Mouse (Mus musculus) liver, adult 2 months (tissue): Measurements from ENCODE around the gene Rnf216. TPM values are rescaled to one million over a fixed set of nuclear protein-coding genes. Genes with fewer than 3 reads are reported as not detected.

Source experiments
- DNase-seq: peaks from one replicate; pipeline ENCODE4 v3.0.0-alpha.2; 2011; ENCODE audit warnings: low read depth, low spot score; ENCODE audit errors: extremely low read depth
- H3K27ac ChIP-seq: fragments of 200-500 bp; replicated peaks from 2 replicates; pipeline ENCODE4 v1.5.1; 2012; ENCODE audit warnings: low read depth, mild to moderate bottlenecking, control low read depth, inconsistent platforms, low read length; ENCODE audit not compliant: insufficient read depth
- H3K27me3 ChIP-seq: fragments of 200-500 bp; 2 replicates; pipeline ENCODE4 v1.6.1; 2012; ENCODE audit warnings: mild to moderate bottlenecking, moderate library complexity, low read length, inconsistent platforms; ENCODE audit not compliant: control insufficient read depth, insufficient read depth
- H3K36me3 ChIP-seq: fragments of 200-500 bp; 2 replicates; pipeline ENCODE4 v1.6.1; 2012; ENCODE audit warnings: low read length, inconsistent platforms; ENCODE audit not compliant: control insufficient read depth, insufficient read depth
- H3K4me1 ChIP-seq: fragments of 200-500 bp; 2 replicates; pipeline ENCODE4 v1.6.1; 2011; ENCODE audit warnings: low read length; ENCODE audit not compliant: control insufficient read depth, insufficient read depth
- H3K4me3 ChIP-seq: fragments of 200-500 bp; 2 replicates; pipeline ENCODE4 v1.5.1; 2011; ENCODE audit warnings: low read depth, mild to moderate bottlenecking, control low read depth, low read length, moderate library complexity; ENCODE audit not compliant: insufficient read depth
- H3K79me2 ChIP-seq: fragments of 200-500 bp; 2 replicates; pipeline ENCODE4 v1.6.1; 2012; ENCODE audit warnings: inconsistent platforms, mild to moderate bottlenecking, low read length, moderate library complexity; ENCODE audit not compliant: control insufficient read depth, insufficient read depth
- H3K9ac ChIP-seq: fragments of 200-500 bp; 2 replicates; pipeline ENCODE4 v1.6.1; 2012; ENCODE audit warnings: low read depth, mild to moderate bottlenecking, control low read depth, inconsistent platforms, low read length
- CTCF ChIP-seq: fragments of 200-500 bp; IDR thresholded peaks from 2 replicates; pipeline ENCODE4 v1.5.1; 2011; ENCODE audit warnings: low read depth, low read length, control low read depth
- POLR2A ChIP-seq: fragments of 200-500 bp; IDR thresholded peaks from 2 replicates; pipeline ENCODE4 v1.6.1; 2011; ENCODE audit warnings: low read length, control low read depth; ENCODE audit not compliant: insufficient read depth; ENCODE audit errors: extremely low read depth
- WGBS: fragments of 180-500 bp; shearing (Covaris S2); methylation state at CpG from one replicate; pipeline ENCODE4 v1.1.7; 2018; 5-methylcytosine and 5-hydroxymethylcytosine counted together
- polyA plus RNA-seq: library from polyadenylated mRNA; depleted of rRNA; stranded (reverse); fragments of >200 nt; gene quantifications from 2 replicates; pipeline ENCODE4 v1.2.3, GENCODE M21; 2012
- total RNA-seq: library from RNA; depleted of rRNA; stranded (reverse); fragments of >200 nt; gene quantifications from 2 replicates; pipeline ENCODE4 v1.2.3, GENCODE M21; 2014

Gene Rnf216
- total and polyA plus RNA-seq, 2 experiments: 11.5 to 12.1 TPM

DNA sequence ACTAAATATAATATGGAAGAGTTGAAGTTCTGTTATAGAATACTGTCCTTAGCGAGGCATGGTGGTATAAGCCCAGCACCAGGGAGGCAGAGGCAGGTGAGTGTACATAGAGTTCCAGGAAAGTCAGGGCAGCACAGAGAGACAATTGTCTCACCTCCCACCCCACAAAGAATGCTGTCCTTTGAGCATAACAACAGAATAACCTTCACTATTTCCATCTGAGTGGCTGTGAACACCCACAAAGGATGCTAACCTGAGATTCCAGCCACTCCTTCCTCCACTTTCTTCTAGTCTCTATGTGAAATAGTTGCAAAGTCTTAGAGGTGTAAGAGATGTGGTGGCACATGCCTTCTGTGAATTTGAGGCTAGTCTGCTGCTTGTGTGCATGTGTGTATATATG is 89.8 kb downstream of the Rnf216 start:
- H3K79me2 ChIP-seq: no peaks in the 10 kb centered on the region
- H3K27ac ChIP-seq: no peak overlapping the region
- no peaks in the 10 kb centered on the region for H3K27me3 ChIP-seq
- no peak for DNase-seq
- peaks cover 31% of the 10 kb centered on the region for H3K36me3 ChIP-seq
- no peak overlapping the region for H3K9ac ChIP-seq
- no peak overlapping the region for H3K4me3 ChIP-seq
- no peak for TF ChIP-seq POLR2A
- no peak for TF ChIP-seq CTCF
- H3K4me1 ChIP-seq: no peaks in the 10 kb centered on the region
- 94% methylated on average over 1 of the region's 1 CpGs for WGBS

DNA sequence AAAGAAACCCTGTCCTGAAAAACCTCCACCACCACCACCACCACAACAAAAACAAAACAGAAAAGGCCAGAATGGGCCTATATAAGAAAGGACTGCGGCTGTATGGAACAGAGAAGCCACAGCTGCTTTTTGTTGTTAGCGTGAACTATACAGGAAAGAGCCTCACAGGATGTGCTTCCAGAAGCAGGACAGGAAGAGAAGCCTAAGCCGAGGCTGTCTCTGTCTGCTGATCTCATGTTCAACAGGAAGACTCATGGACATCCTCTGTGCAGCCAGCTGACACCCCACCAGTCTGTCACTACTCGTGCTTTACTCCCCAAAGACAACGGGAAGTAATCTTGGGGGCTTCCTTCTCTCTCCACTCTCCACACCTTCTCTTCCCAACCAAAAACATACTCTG is 95.4 kb downstream of the Rnf216 start:
- H3K4me1 ChIP-seq: no peaks in the 10 kb centered on the region
- no peaks in the 10 kb centered on the region for H3K79me2 ChIP-seq
- TF ChIP-seq POLR2A (no peak), CTCF (no peak)
- H3K9ac ChIP-seq: no peak overlapping the region
- peak overlapping the region; percentile 33; the same call in 1 of the 2 replicates for H3K27ac ChIP-seq
- no peaks in the 10 kb centered on the region for H3K27me3 ChIP-seq
- WGBS: 69% methylated on average over 5 of the region's 5 CpGs
- DNase-seq: no peak
- no peak overlapping the region for H3K4me3 ChIP-seq
- H3K36me3 ChIP-seq: peaks cover 31% of the 10 kb centered on the region

DNA sequence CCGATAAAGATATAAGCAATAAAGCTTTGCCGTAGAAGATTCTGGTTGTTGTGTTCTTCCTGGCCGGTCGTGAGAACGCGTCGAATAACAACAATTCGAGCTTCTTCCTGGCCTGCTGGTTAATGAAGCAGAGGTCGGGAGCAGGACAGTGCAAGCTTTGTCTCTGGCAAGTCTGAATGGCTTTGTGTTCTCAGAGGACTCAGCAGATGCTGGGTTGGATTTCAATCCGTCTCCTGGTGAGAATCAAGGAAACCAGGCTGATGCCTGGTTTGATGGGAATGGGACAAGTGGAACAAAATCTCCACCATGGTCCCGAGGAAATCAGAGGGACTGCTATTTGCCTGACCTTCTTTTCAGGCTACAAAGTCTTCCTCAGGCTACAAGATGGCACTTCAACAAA is 103.4 kb downstream of the Rnf216 start:
- H3K36me3 ChIP-seq: peaks cover 23% of the 10 kb centered on the region

DNA sequence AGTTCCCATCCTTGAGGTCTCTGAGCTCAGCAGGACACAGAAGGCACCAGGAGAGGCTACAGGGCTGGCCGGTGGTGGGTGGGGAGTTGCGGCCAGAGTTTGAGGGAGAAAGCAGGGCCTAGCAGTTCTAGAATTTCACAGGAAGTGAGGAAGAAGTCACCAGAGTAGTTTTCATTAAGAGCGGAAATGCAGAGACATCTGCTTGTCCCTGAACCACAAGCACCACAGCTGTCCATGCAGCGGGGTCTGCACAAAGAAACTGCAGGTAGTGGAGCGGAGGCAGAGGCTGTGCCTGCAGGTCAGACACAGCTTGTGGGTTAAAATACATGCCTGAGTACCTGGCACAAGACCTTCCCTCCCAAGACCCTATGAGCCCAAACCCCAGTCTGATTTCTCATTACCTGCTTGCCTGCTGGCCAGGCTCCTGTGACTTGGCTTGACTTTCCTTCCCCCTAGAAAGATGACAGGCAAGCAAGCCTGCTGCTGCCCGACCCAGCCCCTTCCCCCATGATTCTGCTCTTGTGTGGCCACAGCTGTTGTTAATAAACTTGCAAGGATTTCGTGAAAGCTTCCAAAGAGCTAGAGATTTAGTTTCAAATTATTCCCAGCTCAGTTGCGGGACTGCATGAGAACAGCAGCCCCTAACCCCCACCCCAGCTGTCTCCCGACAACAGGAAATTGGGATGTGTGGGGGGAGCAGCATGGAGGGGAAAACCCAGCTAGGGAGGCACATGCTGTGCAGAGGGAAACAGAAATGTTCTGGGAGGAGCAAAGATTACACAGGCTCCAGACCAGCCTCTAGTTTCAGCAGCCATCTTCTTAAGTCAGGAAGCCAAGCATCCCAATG is 111.9 kb downstream of the Rnf216 start:
- H3K9ac ChIP-seq: no peak overlapping the region; the same call in 1 of the 2 replicates
- no peaks in the 10 kb centered on the region for H3K79me2 ChIP-seq
- peaks cover 5% of the 10 kb centered on the region for H3K4me1 ChIP-seq
- whole genome bisulfite sequencing: 78% methylated on average over 9 of the region's 9 CpGs
- H3K27ac ChIP-seq: peak overlapping the region; percentile 14
- H3K27me3 ChIP-seq: no peaks in the 10 kb centered on the region
- DNase-seq: peak; percentile 9
- H3K4me3 ChIP-seq: no peak overlapping the region
- TF ChIP-seq CTCF (no peak), POLR2A (no peak)
- no peaks in the 10 kb centered on the region; the same call in 1 of the 2 replicates for H3K36me3 ChIP-seq

More for the DNA sequence above, 103.4 kb downstream of the Rnf216 start:
- TF ChIP-seq POLR2A (no peak), CTCF (no peak)
- Histone ChIP-seq H3K27ac (no peak overlapping the region), H3K27me3 (no peaks in the 10 kb centered on the region), H3K9ac (no peak overlapping the region), H3K4me1 (no peaks in the 10 kb centered on the region), H3K4me3 (no peak overlapping the region), H3K79me2 (no peaks in the 10 kb centered on the region)
- no peak for DNase-seq
- WGBS: 97% methylated on average over 11 of the region's 11 CpGs

DNA sequence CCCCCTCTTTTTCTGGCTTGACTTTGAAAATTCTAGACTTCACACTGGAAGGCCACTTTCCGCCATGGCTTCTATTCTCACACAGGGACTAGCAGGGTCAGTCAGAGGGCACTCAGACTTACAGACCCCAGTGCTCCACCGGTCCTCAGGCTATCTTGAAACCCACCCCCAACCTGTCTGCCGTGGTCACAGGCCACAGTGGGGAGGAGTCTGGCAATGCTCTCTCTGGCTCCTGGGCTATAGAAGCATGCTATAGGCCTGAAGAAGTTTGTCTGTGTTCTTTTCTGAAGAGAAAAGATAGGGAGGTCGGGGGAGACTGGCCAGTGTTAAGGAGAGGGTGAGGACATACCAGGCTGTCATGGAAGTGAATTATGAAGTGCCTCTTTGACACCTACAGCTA is 112.7 kb downstream of the Rnf216 start:
- H3K9ac ChIP-seq: no peak overlapping the region
- H3K27me3 ChIP-seq: no peaks in the 10 kb centered on the region
- H3K36me3 ChIP-seq: no peaks in the 10 kb centered on the region; the same call in 1 of the 2 replicates
- H3K4me1 ChIP-seq: peaks cover 5% of the 10 kb centered on the region
- 0 out of 2 replicates have a peak overlapping the region, but pooled peaks have one; percentile 4 for H3K27ac ChIP-seq
- 71% methylated on average over 4 of the region's 4 CpGs for WGBS
- TF ChIP-seq POLR2A (no peak), CTCF (no peak)
- DNase-seq: no peak
- H3K4me3 ChIP-seq: no peak overlapping the region
- no peaks in the 10 kb centered on the region for H3K79me2 ChIP-seq

DNA sequence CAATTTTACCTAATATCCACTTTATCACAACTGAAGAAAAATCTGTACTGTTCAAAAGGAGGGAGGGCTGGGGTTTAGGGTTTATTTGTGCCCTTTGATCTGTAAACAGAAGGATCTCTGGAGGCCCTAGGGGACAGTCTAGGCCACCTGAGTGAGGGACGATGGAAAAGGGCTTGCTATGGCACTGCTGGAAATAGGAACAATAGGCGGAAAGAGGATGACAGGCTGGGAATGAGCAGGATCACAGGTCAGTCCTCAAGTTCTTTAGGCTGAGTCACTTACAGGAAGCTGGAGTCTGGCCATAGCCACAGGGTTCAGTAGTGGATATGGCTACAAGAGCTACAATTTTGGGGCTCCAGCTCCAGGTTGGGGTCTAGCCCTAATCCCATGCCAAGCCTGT is 114.6 kb downstream of the Rnf216 start:
- TF ChIP-seq CTCF (no peak), POLR2A (no peak)
- Histone ChIP-seq H3K4me3 (no peak overlapping the region), H3K36me3 (no peaks in the 10 kb centered on the region; the same call in 1 of the 2 replicates), H3K4me1 (peaks cover 5% of the 10 kb centered on the region), H3K27ac (no peak overlapping the region), H3K27me3 (no peaks in the 10 kb centered on the region), H3K9ac (no peak overlapping the region), H3K79me2 (no peaks in the 10 kb centered on the region)
- WGBS: 31% methylated on average over 2 of the region's 2 CpGs
- peak; percentile 15 for DNase-seq
